Mouse (Mus musculus): ENCODE measurements around the gene Cldn7. TPM values are rescaled to one million over a fixed set of nuclear protein-coding genes. Genes with fewer than 3 reads are reported as not detected.

Gene Cldn7
- total and polyA plus RNA-seq, 3 experiments, result 0.31 to 0.36 TPM; not detected in 1

DNA sequence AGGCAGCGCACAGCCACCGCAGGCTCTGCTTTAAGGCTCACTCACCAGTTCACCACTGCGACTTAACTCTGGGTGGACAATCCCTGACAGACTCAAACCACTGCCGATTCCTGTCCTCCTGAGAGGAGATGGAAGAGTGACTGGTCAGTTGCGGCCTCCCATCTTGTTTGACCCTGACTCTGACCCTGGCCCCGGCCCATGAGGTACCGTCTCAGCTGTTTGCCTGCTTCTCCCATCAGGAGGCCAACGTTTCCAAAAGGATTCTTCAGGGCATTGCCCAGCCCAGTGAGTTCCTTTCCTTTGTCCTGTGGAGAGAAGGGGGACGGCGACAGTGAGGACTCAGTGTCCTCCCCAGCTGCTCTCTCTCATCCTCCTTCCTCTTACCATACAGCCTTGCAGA, 46.4 kb downstream of the Cldn7 start:
- DNase-seq (ENCODE audit: low read depth, low spot score), result no peak
- peaks cover 4 to 7% of the 10 kb centered on the region in 2 experiments for H3K36me3 ChIP-seq (ENCODE audit: control insufficient read depth in 1 of 2, insufficient read depth in 2 of 2, low read length in 2 of 2)
- peaks cover 3% of the 10 kb centered on the region; the same call in 1 of the 2 replicates for H3K79me2 ChIP-seq (ENCODE audit: control insufficient read depth, insufficient read depth, low read length, poor library complexity)
- H3K9ac ChIP-seq (ENCODE audit: control insufficient read depth, low read depth, low read length, poor library complexity, severe bottlenecking), result no peak overlapping the region
- no peak overlapping the region for H3K4me3 ChIP-seq (ENCODE audit: control insufficient read depth in 1 of 2, insufficient read depth in 1 of 2, low read depth in 2 of 2, low read length in 2 of 2)
- no peaks in the 10 kb centered on the region for H3K9me3 ChIP-seq (replicated peaks; ENCODE audit: insufficient read depth, low read length)
- H3K27me3 ChIP-seq (ENCODE audit: control insufficient read depth in 1 of 2, insufficient read depth in 2 of 2, low read length in 2 of 2), result no peaks in the 10 kb centered on the region
- H3K27ac ChIP-seq (ENCODE audit: control insufficient read depth, low read depth, low read length), result no peak overlapping the region
- H3K4me1 ChIP-seq (ENCODE audit: control insufficient read depth in 1 of 2, insufficient read depth in 2 of 2, low read length in 2 of 2), result peaks cover 4 to 6% of the 10 kb centered on the region in 2 experiments; a peak in 3 of 4 replicates
- TF ChIP-seq CHD1 (IDR thresholded peaks at IDR 0.05; ENCODE audit: low read depth, low read length), result no peak
- TF ChIP-seq MXI1 (IDR thresholded peaks at IDR 0.05; ENCODE audit: low read depth, low read length), result no peak
- no peak for TF ChIP-seq RAD21 (IDR thresholded peaks at IDR 0.05; ENCODE audit: low read depth, low read length)
- TF ChIP-seq MEF2A (IDR thresholded peaks at IDR 0.05; ENCODE audit: extremely low read depth, insufficient replicate concordance, low read depth, low read length, poor library complexity, severe bottlenecking), result no peak
- no peak for TF ChIP-seq KAT2A (conservative IDR thresholded peaks at IDR 0.05; ENCODE audit: low read depth, low read length)
- no peak for TF ChIP-seq MAZ (IDR thresholded peaks at IDR 0.05; ENCODE audit: low read depth, low read length)
- TF ChIP-seq ZC3H11A (IDR thresholded peaks at IDR 0.05; ENCODE audit: low read depth, low read length), result no peak
- TF ChIP-seq CTCF (IDR thresholded peaks at IDR 0.05 in 2 of 3, conservative IDR thresholded peaks at IDR 0.05 in 1 of 3; ENCODE audit: control insufficient read depth in 1 of 3, insufficient read depth in 1 of 3, low read depth in 2 of 3, low read length in 3 of 3, poor library complexity in 1 of 3, severe bottlenecking in 1 of 3), result no peak
- no peak for TF ChIP-seq USF1 (IDR thresholded peaks at IDR 0.05; ENCODE audit: low read depth, low read length)
- TF ChIP-seq ZKSCAN1 (IDR thresholded peaks at IDR 0.05; ENCODE audit: low read depth, low read length), result no peak
- no peak for TF ChIP-seq MAFK (IDR thresholded peaks at IDR 0.05; ENCODE audit: borderline replicate concordance, low read depth, low read length)
- TF ChIP-seq POLR2A (IDR thresholded peaks at IDR 0.05; ENCODE audit: control insufficient read depth in 1 of 2, insufficient read depth in 1 of 2, low read depth in 1 of 2, low read length in 2 of 2, poor library complexity in 1 of 2), result no peak
- no peak for TF ChIP-seq POLR2AphosphoS5 (IDR thresholded peaks at IDR 0.05; ENCODE audit: borderline replicate concordance, low read depth, low read length)
- no peak for TF ChIP-seq BHLHE40 (IDR thresholded peaks at IDR 0.05; ENCODE audit: borderline replicate concordance, low read depth, low read length)
- no peak for TF ChIP-seq MAX (IDR thresholded peaks at IDR 0.05; ENCODE audit: low read length)

DNA sequence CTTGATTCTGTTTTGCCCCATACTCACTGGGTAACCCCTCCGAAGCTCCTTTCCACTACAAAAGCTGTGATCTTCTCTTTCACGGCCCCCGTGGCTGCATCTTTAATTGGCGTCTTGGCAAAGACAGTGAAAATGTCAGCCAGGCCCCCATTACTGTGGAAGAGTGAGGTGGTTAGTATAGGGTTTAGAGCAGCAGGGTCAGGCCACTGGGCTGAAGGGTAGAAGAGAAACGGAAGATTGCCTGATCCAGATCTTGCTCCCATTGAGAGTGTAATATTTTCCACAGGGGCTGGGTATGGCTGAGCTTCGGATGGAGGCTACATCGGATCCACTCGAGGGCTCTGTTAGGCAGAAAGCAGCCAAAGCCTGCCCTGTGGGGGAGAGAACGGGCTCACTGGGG, 48.4 kb downstream of the Cldn7 start:
- Histone ChIP-seq H3K36me3 (ENCODE audit: control insufficient read depth in 1 of 2, insufficient read depth in 2 of 2, low read length in 2 of 2) (peaks cover 4 to 20% of the 10 kb centered on the region in 2 experiments), H3K27me3 (ENCODE audit: control insufficient read depth in 1 of 2, insufficient read depth in 2 of 2, low read length in 2 of 2) (no peaks in the 10 kb centered on the region), H3K27ac (ENCODE audit: control insufficient read depth, low read depth, low read length) (no peak overlapping the region), H3K4me1 (ENCODE audit: control insufficient read depth in 1 of 2, insufficient read depth in 2 of 2, low read length in 2 of 2) (peaks cover 6 to 17% of the 10 kb centered on the region in 2 experiments), H3K79me2 (ENCODE audit: control insufficient read depth, insufficient read depth, low read length, poor library complexity) (peaks cover 3% of the 10 kb centered on the region; the same call in 1 of the 2 replicates), H3K9ac (ENCODE audit: control insufficient read depth, low read depth, low read length, poor library complexity, severe bottlenecking) (no peak overlapping the region), H3K9me3 (replicated peaks; ENCODE audit: insufficient read depth, low read length) (no peaks in the 10 kb centered on the region), H3K4me3 (ENCODE audit: control insufficient read depth in 1 of 2, insufficient read depth in 1 of 2, low read depth in 2 of 2, low read length in 2 of 2) (no peak overlapping the region)
- no peak for DNase-seq (ENCODE audit: low read depth, low spot score)
- TF ChIP-seq ZMIZ1 (IDR thresholded peaks at IDR 0.05; ENCODE audit: low read depth, low read length) (no peak), CHD2 (IDR thresholded peaks at IDR 0.05; ENCODE audit: low read length) (no peak), TBP (IDR thresholded peaks at IDR 0.05; ENCODE audit: low read depth, low read length) (no peak), SMC3 (IDR thresholded peaks at IDR 0.05; ENCODE audit: low read depth, low read length) (no peak), BHLHE40 (IDR thresholded peaks at IDR 0.05; ENCODE audit: borderline replicate concordance, low read depth, low read length) (no peak)
